Mouse (Mus musculus) left cerebral cortex, adult 8-10 months (tissue): ENCODE data around the gene Bcat2. TPM values are rescaled to one million over a fixed set of nuclear protein-coding genes. Genes with fewer than 3 reads are reported as not detected.

Experiments used
- DNase-seq, 2 experiments: peaks; one replicate each; pipeline ENCODE4 v3.0.0; 2022; ENCODE audit warnings: low spot score in 2 of 2
- total RNA-seq, 4 experiments: library from RNA; stranded (reverse); gene quantifications; 2 replicates each; pipeline ENCODE4 v1.2.4; 2022

Bcat2 gene
- total RNA-seq, 4 experiments from 2014 or later = 19.3 to 21.1 (median 19.9) TPM

- no peak for DNase-seq
These were observed 20.1 kb upstream of the Bcat2 start for GRCm38 (mm10) chr7:45549641-45550436.

DNA sequence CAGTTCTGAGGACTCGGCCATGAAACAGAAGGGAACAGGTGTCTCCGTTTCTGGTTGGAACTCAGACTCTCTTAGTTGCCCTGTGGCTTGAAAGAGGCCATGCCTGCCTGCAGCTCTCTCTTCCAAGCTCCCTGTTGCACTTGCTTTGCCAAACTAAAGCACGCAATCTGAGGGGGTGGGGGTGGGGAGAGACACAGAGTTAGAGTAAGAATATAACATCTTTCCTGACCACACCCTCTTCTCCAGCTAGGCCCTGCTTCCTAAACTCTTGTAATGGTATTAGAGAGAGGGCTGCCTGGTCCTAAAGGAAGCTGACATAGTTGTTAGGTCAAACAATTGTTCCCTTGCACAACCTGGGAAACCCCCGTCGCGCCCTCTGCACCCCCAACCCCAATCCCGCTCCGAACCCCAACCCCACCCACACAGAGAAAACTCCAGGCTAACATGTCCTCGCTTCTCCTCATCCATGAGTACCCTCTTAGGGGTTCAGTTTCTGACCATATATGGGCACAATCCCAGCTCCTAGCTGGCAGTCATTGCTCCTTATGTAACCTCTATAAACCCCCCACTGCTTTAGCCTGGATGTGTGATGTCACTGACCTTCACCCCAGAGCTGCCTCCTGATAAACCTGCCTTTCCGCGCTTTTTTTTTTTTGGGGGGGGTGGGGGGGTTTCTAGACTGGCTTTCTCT is 19.0 kb upstream of the Bcat2 start:
- DNase-seq = no peak

GRCm38 (mm10) chr7:45551512-45551883 is 18.5 kb upstream of the Bcat2 start:
- no peak for DNase-seq

DNA sequence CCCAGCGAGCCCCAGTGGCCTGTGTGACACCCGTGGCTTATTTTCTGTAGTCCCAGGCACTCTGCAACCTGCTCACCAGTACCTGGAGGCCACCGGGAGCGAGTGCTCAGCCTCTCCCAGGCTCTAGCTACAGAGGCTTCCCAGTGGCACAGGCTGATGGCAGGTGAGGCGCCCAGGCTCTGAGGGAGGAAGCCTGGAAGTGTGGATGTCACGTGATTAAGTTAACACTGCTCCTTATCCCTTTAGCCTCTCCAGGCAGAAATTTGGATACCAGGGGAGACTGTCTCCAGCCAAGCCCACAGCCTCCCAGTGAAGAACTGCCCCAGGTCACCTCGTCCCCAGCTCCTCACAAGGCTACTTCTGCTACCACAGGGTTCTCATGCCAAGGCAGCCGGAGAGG is 16.4 kb upstream of the Bcat2 start:
- no peak for DNase-seq

GRCm38 (mm10) chr7:45553990-45554389 is 16.0 kb upstream of the Bcat2 start:
- DNase-seq = no peak

DNA sequence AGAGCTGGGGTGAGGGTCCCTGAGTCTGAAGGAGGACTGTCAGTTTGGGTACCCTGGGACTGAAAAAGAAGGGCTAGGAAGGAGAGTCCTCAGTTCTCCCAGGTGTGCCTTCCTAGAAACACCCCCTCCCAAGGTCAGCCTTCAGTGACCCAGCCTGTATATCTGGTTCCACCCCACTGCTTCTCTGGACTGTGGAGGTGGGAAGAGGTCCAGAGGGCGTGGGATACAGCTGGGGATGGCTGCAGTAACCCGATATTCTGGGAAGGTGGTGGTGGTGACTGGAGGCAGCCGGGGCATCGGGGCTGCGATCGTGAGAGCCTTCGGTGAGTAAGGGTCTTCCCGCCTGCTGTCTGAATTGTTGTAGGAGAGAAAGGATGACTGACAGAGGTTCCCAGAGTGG is 15.2 kb upstream of the Bcat2 start, which contains the start of gene Hsd17b14:
Gene Hsd17b14 (plus strand): TSS at position 150 of the 400 bp plus-strand sequence.
- no peak for DNase-seq

DNA sequence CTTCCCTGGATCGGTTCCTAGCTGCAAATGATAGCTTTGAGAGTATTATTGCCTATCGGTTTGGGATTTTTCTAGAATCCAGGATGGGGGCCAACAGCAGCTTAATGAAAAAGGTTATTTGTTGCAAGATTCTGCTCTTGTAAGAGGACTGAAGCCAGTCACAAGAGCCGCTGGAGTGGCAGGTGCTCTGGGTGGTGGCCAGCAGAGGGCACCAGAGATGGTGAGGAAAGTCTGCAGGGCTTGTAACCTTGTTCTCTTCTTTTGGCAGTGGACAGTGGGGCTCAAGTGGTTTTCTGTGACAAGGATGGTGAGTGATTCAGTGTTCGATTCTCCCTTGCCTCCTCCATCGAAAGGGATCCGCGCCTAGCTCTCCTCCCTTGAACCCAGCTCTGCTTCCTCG is 14.2 kb upstream of the Bcat2 start:
- peak in 1 of 2 experiments; percentile 64 for DNase-seq

GRCm38 (mm10) chr7:45558907-45559306 is 11.0 kb upstream of the Bcat2 start:
- DNase-seq = no peak

GRCm38 (mm10) chr7:45560241-45560640 is 9.7 kb upstream of the Bcat2 start:
- no peak for DNase-seq

GRCm38 (mm10) chr7:45560843-45561623 is 8.9 kb upstream of the Bcat2 start:
- DNase-seq = peak; percentile 50 to 81

- no peak for DNase-seq
These were observed 8.1 kb upstream of the Bcat2 start for GRCm38 (mm10) chr7:45561624-45562520.

DNA sequence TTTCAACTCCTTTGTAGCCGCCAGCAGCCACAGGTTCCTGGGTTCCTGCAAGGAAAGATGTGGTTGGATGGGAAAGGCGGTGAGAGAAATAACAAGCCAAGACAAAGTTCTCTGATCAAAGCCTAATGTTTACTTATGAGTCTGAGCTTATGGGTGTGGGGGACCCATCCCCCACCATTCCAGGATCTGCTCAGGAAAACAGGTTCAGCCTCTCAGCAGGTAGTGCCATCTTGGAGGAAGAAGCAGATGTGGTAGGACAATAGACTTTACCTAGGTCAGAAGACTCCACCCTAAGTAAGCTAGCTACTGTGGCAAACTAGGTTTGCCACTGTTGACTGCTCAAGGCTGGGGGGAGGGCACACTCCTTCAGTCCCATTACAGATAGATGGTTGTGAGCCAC is 5.1 kb upstream of the Bcat2 start:
- no peak for DNase-seq

GRCm38 (mm10) chr7:45565446-45565845 is 4.5 kb upstream of the Bcat2 start:
- DNase-seq = no peak

GRCm38 (mm10) chr7:45567112-45567779 is 2.7 kb upstream of the Bcat2 start:
- DNase-seq = no peak

- DNase-seq = peak; percentile 67 to 90
These were observed 2.0 kb upstream of the Bcat2 start for GRCm38 (mm10) chr7:45567780-45568516.

DNA sequence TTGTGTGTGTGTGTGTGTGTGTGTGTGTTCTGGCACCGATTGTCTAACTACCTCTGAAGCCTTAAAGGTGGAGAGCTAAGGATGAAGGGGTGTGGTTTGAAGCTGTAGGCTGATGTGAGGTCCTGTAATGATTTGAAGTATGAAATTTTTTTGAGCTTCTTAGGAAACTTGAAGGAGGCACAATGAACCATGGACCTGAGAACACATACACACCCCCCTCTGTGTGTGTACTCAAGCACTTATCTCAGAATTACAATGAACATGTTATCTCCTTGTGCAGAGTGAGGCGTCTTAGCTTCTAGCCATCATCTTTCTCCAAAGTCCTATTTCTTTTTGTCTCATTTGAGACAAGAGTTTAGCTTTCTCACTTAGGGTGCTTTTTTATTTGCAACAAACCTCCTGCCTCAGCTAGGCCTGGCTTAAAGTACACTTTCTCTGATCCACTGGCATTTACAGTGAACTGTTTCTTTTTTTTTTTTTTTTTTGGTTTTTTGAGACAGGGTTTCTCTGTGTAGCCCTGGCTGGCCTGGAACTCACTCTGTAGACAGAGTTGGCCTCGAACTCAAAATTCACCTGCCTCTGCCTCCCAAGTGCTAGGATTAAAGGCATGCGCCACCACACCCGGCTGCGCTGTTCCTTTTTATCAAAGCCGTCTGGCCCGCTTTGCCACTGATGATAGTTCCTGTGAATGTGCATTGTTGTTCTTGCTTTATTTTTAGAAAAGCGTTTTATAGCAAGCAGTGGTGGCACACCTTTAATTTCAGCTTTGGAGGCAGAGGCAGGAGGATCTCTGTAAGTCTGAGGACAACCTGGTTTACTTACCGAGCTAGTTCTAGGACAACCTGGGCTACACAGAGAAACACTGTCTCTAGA is 1.1 kb upstream of the Bcat2 start:
- no peak for DNase-seq

DNA sequence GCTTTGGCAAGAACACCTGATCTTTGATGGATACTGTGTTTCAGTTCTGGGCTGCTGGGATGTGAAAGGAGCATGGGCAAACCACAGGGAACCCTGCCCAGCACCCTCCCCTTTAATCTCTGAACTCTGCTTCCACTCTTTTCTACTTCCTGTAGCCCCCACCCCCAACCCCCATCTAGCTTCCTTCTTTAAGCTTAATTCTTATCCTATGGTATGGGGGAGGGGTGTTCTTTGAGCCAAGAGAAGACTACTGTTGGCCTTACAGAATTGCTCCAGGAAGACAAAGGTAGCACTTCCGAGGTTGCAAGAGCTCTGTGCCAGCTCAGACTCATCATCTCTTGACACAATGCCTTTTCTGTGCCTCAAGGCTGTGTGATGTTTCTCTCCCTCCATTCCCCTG is 2.0 kb downstream of the Bcat2 start:
- no peak for DNase-seq

DNA sequence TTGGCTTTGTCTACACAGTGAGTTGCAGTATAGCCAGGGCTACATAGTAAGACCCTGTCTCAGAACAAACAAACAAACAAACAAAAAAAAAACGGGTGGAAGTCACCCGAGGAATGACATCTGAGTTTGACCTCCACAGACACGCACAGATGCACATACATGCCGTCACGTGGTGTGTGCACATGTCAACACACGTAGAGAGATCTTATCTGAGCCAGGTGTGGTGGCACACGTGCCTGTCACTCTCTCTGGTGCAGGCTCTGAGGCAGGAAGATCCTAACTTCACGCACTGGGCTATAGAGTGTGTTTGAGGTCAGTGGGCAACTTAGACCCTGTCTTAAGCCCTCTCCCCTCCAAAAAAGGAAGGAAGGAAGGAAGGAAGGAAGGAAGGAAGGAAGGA is 4.0 kb downstream of the Bcat2 start:
- DNase-seq = no peak
